Mouse (Mus musculus): ENCODE measurements around the gene Timmdc1.

Gene Timmdc1

GRCm38 (mm10) chr16:38522129-38523084 is at the start of gene Timmdc1:
Gene Timmdc1, minus strand, starts transcription at chr16:38522663.
- DNase-seq (ENCODE audit: low read depth, low spot score) = peak; percentile 98

DNA sequence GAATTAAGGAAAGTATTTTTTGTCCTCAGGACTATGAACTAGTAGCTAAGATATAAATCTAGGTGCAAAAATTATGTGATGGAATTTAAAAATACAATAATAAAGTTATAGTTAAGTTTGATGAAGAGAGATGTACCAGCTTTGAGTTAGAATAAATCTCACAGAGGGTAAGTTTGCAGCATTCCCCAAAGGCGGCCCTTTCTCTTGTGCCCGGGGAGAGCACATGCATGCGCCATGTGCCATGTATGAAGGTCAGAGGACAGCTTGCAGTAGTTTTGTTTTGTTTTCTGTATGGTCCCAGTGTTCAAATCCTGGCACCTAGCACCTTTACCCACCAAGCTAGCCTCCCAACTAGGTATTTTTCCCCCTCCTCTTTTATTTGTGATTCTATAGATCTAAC is 49.0 kb upstream of the Timmdc1 start:
- no peak for DNase-seq (ENCODE audit: low read depth, low spot score)

GRCm38 (mm10) chr16:38568192-38568591 is 45.7 kb upstream of the Timmdc1 start:
- DNase-seq (ENCODE audit: low read depth, low spot score) = no peak

GRCm38 (mm10) chr16:38563516-38563915 is 41.1 kb upstream of the Timmdc1 start:
- DNase-seq (ENCODE audit: low read depth, low spot score) = no peak

DNA sequence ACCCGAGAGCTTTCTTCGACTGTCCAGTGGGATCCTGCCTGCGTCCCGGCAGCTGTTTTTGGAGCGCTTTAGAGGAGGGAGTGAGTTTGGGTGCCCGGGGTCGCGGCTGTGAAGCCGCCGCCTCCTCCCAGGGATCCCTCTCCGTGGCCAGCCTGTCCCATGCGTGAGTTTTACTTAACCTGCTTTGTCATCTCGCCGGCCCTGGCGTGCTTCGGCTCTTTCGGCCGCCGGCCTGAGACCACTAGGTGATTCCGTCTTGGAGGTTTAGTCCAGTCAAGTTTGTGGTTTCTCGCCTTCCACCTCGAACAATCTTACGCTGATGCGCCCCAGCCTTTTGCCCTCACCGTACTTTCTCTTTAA is 40.5 kb upstream of the Timmdc1 start:
- no peak for DNase-seq (ENCODE audit: low read depth, low spot score)

- peak; percentile 96 for DNase-seq (ENCODE audit: low read depth, low spot score)
These were observed 39.9 kb upstream of the Timmdc1 start for GRCm38 (mm10) chr16:38562131-38562967.

- DNase-seq (ENCODE audit: low read depth, low spot score) = no peak
These were observed 35.8 kb upstream of the Timmdc1 start, which contains the start of gene Tmem39a for GRCm38 (mm10) chr16:38558221-38558748. Gene Tmem39a, plus strand, starts transcription at chr16:38558698.

- no peak for DNase-seq (ENCODE audit: low read depth, low spot score)
These were observed 33.5 kb upstream of the Timmdc1 start for GRCm38 (mm10) chr16:38555988-38556387.

DNA sequence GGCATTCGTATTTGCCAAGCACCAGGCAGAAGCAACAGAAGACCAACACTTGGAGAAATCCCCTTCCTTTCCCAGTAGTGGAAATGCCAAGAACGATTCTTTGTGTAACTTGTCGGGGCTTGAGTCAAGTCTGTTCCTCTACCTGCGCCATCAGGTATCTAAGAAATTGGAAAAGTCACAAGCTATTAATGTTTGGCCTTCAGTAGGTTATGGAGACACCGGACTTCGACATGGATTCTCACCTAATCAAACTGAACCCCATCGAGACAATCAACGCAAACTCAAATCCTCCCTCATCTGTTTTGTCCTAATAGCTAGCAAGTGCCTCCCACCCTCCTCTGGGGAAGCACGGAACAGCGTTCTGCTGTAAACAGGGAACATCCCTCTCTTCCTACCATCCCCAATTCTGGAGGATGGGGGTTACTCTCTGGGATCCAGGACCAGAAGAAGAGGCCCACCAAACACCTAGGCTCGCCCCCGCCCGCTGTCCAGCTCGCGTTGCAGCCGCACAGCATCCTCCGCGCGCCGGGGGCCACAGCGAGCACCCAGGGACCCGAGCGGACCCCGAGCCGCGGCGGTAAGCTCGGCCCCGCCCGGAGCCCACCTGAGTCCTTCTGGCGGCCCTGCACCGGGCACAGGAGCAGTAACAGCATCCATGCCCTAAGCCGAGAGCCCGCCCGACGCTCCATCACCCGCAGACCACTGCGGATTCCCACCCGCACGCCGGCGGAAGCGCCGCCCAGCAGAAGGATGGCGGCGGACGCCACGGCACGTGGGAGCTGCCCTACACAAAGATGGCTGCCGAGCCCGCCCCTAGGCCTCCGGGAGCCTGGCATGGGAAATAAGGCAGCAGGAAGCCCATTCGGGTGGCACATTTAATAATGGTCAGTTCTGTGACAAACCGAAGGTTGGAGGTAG is 27.3 kb upstream of the Timmdc1 start, which contains the start of gene Poglut1:
TSS of gene Poglut1 (minus strand) at position 780 of the 918 bp plus-strand sequence.
- DNase-seq (ENCODE audit: low read depth, low spot score) = peak; percentile 79

DNA sequence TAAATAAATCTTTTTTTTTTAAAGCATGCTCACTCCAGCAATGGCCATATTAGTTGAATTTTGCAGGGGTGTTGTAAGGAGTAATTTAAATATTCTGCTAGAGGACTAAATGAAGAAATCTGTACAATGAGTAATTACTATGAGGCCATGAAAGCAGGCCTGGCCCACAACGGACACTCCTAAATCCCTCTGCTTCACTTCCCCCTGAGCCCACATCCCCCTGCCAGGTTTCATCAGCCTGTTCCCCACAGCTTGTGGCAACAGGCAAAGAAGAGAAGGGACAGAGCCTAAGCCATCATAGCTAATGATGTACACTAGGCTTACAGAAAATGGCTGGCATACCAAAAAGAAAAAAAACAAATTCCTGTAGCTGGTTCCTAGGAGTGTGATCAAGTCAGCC is 25.5 kb upstream of the Timmdc1 start:
- no peak for DNase-seq (ENCODE audit: low read depth, low spot score)

GRCm38 (mm10) chr16:38538716-38539380 is 16.4 kb upstream of the Timmdc1 start:
- DNase-seq (ENCODE audit: low read depth, low spot score) = no peak

DNA sequence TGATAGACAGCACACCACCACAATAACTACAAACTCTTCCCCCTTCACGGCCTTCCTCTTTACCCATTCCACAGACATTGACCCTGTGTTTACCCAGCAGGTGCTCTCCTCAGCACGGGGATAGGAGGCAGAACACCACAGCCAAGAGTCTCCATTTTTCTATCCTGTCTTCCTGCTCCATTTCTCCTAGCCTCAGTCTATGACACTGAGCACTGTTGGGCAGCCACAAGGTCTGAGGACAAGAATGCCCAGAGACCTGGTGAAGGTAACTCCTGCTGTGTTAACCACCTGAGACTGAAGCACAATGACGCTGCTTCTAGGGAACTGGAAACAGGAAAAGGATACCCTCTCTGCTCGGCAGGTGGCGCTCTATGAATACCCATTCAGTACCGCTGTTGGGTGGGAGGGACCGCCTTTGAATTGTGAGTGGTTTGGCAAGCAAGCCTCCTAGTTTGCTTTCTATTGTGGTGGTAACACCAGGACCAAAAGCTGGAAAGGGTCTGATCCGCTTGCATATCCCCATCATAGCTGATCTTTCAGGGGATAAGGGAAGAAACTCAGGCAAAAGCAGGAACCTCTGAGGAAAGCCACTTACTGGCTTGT is 14.2 kb upstream of the Timmdc1 start:
- peak; percentile 77 for DNase-seq (ENCODE audit: low read depth, low spot score)

DNA sequence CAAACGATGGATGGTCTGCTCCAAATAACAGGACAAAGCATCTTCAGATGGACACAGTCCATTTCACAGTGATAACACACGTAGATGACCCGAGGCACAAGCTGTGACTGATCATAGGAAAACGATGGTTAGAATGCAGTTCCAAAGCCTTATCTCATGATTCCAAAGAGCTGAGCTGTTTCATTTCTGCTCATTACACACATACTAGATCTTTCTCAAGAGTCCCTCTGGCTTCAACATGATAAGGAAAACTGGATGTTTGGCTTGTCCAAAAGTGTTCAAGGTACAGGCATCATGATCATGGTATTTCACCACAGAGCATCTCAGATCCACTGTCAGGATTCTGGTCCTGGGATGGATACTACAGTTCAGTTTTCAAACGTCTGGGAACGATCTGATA is 3.8 kb upstream of the Timmdc1 start:
- DNase-seq (ENCODE audit: low read depth, low spot score) = no peak

DNA sequence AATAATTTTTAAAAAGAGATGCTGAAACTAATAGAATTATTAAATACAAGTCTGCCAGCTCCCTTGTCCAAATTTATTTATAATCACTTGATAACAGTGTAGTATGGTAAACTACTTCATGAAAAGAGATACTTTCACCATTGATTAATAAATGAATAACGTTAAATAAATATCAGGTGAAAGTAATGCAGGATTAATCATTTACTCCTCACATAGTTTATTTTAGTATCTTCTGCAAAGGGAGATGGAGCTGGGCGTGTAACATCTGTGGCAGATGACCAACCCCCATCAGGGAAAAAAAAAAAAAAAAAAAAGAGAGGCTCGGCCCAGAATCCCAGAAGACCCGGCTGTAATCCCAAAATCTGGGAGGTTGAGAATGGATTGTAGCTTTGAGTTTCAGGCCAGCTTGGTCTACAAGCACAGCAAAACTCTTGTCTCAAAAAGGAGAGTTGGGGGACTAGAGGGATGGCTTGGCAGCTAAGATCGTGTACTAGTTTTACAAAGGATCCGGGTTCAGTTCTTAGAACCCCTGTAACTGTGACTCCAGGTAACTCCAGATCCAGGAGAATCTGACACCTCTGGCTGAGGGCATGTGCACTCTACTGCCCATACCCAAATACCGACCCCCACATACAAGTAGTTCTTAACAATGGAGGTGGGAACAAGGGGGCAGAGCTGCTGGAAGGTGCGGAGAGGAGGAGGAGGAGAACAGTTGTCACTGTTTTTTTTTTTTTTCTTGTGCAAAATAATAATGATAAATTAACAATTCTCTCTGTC is 1.1 kb downstream of the Timmdc1 start:
- DNase-seq (ENCODE audit: low read depth, low spot score) = no peak

- no peak for DNase-seq (ENCODE audit: low read depth, low spot score)
These were observed 3.3 kb downstream of the Timmdc1 start for GRCm38 (mm10) chr16:38519140-38519539.

GRCm38 (mm10) chr16:38510846-38511245 is 11.6 kb downstream of the Timmdc1 start:
- DNase-seq (ENCODE audit: low read depth, low spot score) = no peak

- peak; percentile 63 for DNase-seq (ENCODE audit: low read depth, low spot score)
These were observed 16.3 kb downstream of the Timmdc1 start for GRCm38 (mm10) chr16:38506041-38506634.

DNA sequence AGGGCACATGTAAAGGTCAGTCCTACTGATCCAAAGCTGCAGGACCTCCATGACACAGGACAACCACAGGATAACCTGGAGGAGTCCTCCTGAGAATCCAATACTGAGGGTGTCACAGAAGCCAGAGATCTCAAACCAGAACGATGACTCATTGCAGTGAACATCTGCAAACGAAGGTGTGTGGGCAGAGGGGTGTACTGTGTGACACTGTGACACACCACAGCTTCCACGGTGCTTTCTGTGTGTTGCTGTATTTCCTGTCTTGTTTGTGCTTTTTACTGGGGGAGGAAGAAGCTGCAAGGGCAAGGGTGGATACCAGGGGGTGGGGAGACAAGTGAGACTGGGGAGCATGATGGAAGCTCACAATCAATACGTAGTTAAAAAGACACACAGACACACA is 18.9 kb downstream of the Timmdc1 start:
- peak; percentile 43 for DNase-seq (ENCODE audit: low read depth, low spot score)

GRCm38 (mm10) chr16:38502469-38502868 is 20.0 kb downstream of the Timmdc1 start:
- no peak for DNase-seq (ENCODE audit: low read depth, low spot score)

All from CD4-positive helper T cell, adult 2 months (primary cell).